Mouse (Mus musculus) midbrain, embryonic 15.5 days (tissue): Measurements from ENCODE around the gene Nfyc. TPM values are rescaled to one million over a fixed set of nuclear protein-coding genes. Genes with fewer than 3 reads are reported as not detected.
A peak's percentile ranks its signal among the peaks of the same experiment; 100 is the strongest.

ENCODE experiments used
- ATAC-seq: fragments of 200-750 bp; cut with Nextera tagmentation; replicated peaks from 2 replicates; pipeline ENCODE4 v1.8.0; 2017; ENCODE audit warnings: moderate TSS enrichment
- H3K27ac ChIP-seq: fragments of 300-500 bp; sonication (generic); 2 replicates; pipeline ENCODE4 v1.5.1; 2015; ENCODE audit warnings: mild to moderate bottlenecking, inconsistent platforms
- H3K27me3 ChIP-seq: fragments of 300-500 bp; sonication (generic); replicated peaks from 2 replicates; pipeline ENCODE4 v1.6.1; 2015; ENCODE audit warnings: inconsistent platforms
- H3K36me3 ChIP-seq: fragments of 300-500 bp; sonication (generic); replicated peaks from 2 replicates; pipeline ENCODE4 v1.6.1; 2015; ENCODE audit warnings: inconsistent platforms
- H3K4me1 ChIP-seq: fragments of 300-500 bp; sonication (generic); 2 replicates; pipeline ENCODE4 v1.6.1; 2015; ENCODE audit warnings: inconsistent platforms
- H3K4me2 ChIP-seq: fragments of 300-500 bp; sonication (generic); 2 replicates; pipeline ENCODE4 v1.6.1; 2015; ENCODE audit warnings: inconsistent platforms, mild to moderate bottlenecking, moderate library complexity
- H3K4me3 ChIP-seq: fragments of 300-500 bp; sonication (generic); 2 replicates; pipeline ENCODE4 v1.5.1; 2015; ENCODE audit warnings: mild to moderate bottlenecking, inconsistent platforms
- H3K9ac ChIP-seq: fragments of 300-500 bp; sonication (generic); 2 replicates; pipeline ENCODE4 v1.6.1; 2015; ENCODE audit warnings: mild to moderate bottlenecking, inconsistent platforms
- H3K9me3 ChIP-seq: fragments of 300-500 bp; sonication (generic); 2 replicates; pipeline ENCODE4 v1.6.1; 2016; ENCODE audit warnings: inconsistent platforms
- WGBS: fragments of 180-500 bp; shearing (Covaris S2); methylation state at CpG from one replicate; pipeline ENCODE4 v1.1.7; 2015; ENCODE audit warnings: mixed read lengths; 5-methylcytosine and 5-hydroxymethylcytosine counted together
- microRNA counts: library from miRNA; unstranded; fragments of <30 nt; microRNA quantifications from one replicate; lab custom pipeline; 2016
- microRNA-seq: library from miRNA; unstranded; fragments of <30 nt; microRNA quantifications from one replicate; pipeline ENCODE4, GENCODE M21; 2016
- polyA plus RNA-seq: library from polyadenylated mRNA; unstranded; fragments of >200 nt; fragmentation: Nextera tagmentation; extraction: Ambion mirVana; gene quantifications from 2 replicates; pipeline ENCODE4 v1.2.1, GENCODE M21; 2015

The Nfyc gene
- polyA plus RNA-seq, 1 experiment from 2014 or later, result 79.2 TPM

GRCm38 (mm10) chr4:120725516-120726090 is 105.8 kb downstream of the Nfyc start:
- Histone ChIP-seq H3K9ac (no peak overlapping the region), H3K9me3 (no peaks in the 10 kb centered on the region), H3K36me3 (no peaks in the 10 kb centered on the region), H3K4me2 (no peak overlapping the region), H3K4me1 (no peaks in the 10 kb centered on the region), H3K27me3 (0 out of 2 replicates have a peak, but pooled peaks cover 1% of the 10 kb centered on the region), H3K27ac (no peak overlapping the region), H3K4me3 (no peak overlapping the region)
- no peak for ATAC-seq
- 36% methylated on average over 5 of the region's 5 CpGs for WGBS

GRCm38 (mm10) chr4:120721574-120721973 is 109.8 kb downstream of the Nfyc start:
- Histone ChIP-seq H3K4me3 (no peak overlapping the region), H3K27me3 (no peaks in the 10 kb centered on the region), H3K4me1 (peaks cover 4% of the 10 kb centered on the region; the same call in 1 of the 2 replicates), H3K36me3 (no peaks in the 10 kb centered on the region), H3K4me2 (no peak overlapping the region), H3K9me3 (no peaks in the 10 kb centered on the region), H3K27ac (no peak overlapping the region), H3K9ac (no peak overlapping the region)
- WGBS, result 45% methylated on average over 2 of the region's 2 CpGs
- ATAC-seq, result no peak

- Histone ChIP-seq H3K27ac (no peak overlapping the region), H3K4me1 (peaks cover 19% of the 10 kb centered on the region), H3K36me3 (no peaks in the 10 kb centered on the region), H3K27me3 (no peaks in the 10 kb centered on the region), H3K4me2 (no peak overlapping the region), H3K4me3 (no peak overlapping the region), H3K9ac (no peak overlapping the region), H3K9me3 (no peaks in the 10 kb centered on the region)
- WGBS, result 57% methylated on average over 5 of the region's 5 CpGs
- no peak for ATAC-seq
Observed at GRCm38 (mm10) chr4:120719152-120719551, 112.2 kb downstream of the Nfyc start.

- Histone ChIP-seq H3K4me3 (no peak overlapping the region), H3K36me3 (no peaks in the 10 kb centered on the region), H3K9ac (no peak overlapping the region), H3K4me2 (no peak overlapping the region), H3K27me3 (no peaks in the 10 kb centered on the region), H3K9me3 (no peaks in the 10 kb centered on the region), H3K27ac (no peak overlapping the region), H3K4me1 (peaks cover 19% of the 10 kb centered on the region)
- WGBS, result 65% methylated on average over 8 of the region's 8 CpGs
- ATAC-seq, result no peak
Observed at GRCm38 (mm10) chr4:120717591-120717990, 113.8 kb downstream of the Nfyc start.

GRCm38 (mm10) chr4:120716765-120717164 is 114.6 kb downstream of the Nfyc start:
- no peaks in the 10 kb centered on the region for H3K36me3 ChIP-seq
- peak overlapping the region; percentile 37 for H3K4me3 ChIP-seq
- no peaks in the 10 kb centered on the region for H3K9me3 ChIP-seq
- ATAC-seq, result no peak; the same call in 1 of the 2 replicates
- WGBS, result 21% methylated on average over 12 of the region's 12 CpGs
- peak overlapping the region; percentile 15; the same call in 1 of the 2 replicates for H3K9ac ChIP-seq
- H3K4me2 ChIP-seq, result peak overlapping the region; percentile 55
- no peak overlapping the region for H3K27ac ChIP-seq
- no peaks in the 10 kb centered on the region for H3K27me3 ChIP-seq
- peaks cover 19% of the 10 kb centered on the region for H3K4me1 ChIP-seq

GRCm38 (mm10) chr4:120716141-120716571 is 115.2 kb downstream of the Nfyc start:
- 3% methylated on average over 12 of the region's 12 CpGs for WGBS
- H3K9me3 ChIP-seq, result no peaks in the 10 kb centered on the region
- H3K4me1 ChIP-seq, result peaks cover 19% of the 10 kb centered on the region
- H3K4me2 ChIP-seq, result peak overlapping the region; percentile 55
- peak; percentile 87 for ATAC-seq
- H3K36me3 ChIP-seq, result no peaks in the 10 kb centered on the region
- no peaks in the 10 kb centered on the region for H3K27me3 ChIP-seq
- H3K9ac ChIP-seq, result peak overlapping the region; percentile 15; the same call in 1 of the 2 replicates
- H3K27ac ChIP-seq, result no peak overlapping the region
- H3K4me3 ChIP-seq, result peak overlapping the region; percentile 37

GRCm38 (mm10) chr4:120713856-120714497 is 117.4 kb downstream of the Nfyc start:
- Histone ChIP-seq H3K27ac (no peak overlapping the region), H3K4me1 (peaks cover 19% of the 10 kb centered on the region), H3K4me3 (no peak overlapping the region), H3K9me3 (no peaks in the 10 kb centered on the region), H3K27me3 (no peaks in the 10 kb centered on the region), H3K4me2 (no peak overlapping the region), H3K9ac (no peak overlapping the region), H3K36me3 (no peaks in the 10 kb centered on the region)
- WGBS, result 80% methylated on average over 6 of the region's 6 CpGs
- no peak for ATAC-seq

GRCm38 (mm10) chr4:120713021-120713420 is 118.4 kb downstream of the Nfyc start:
- Histone ChIP-seq H3K27me3 (no peaks in the 10 kb centered on the region), H3K9ac (no peak overlapping the region), H3K4me2 (no peak overlapping the region), H3K9me3 (no peaks in the 10 kb centered on the region), H3K4me3 (no peak overlapping the region), H3K27ac (no peak overlapping the region), H3K36me3 (no peaks in the 10 kb centered on the region), H3K4me1 (peaks cover 19% of the 10 kb centered on the region)
- ATAC-seq, result no peak
- WGBS, result 89% methylated on average over 6 of the region's 6 CpGs

- Histone ChIP-seq H3K4me2 (no peak overlapping the region), H3K27me3 (no peaks in the 10 kb centered on the region), H3K36me3 (no peaks in the 10 kb centered on the region), H3K27ac (no peak overlapping the region), H3K9ac (no peak overlapping the region), H3K9me3 (no peaks in the 10 kb centered on the region), H3K4me3 (no peak overlapping the region), H3K4me1 (peaks cover 19% of the 10 kb centered on the region)
- no peak for ATAC-seq
- WGBS, result 71% methylated on average over 12 of the region's 12 CpGs
Observed at GRCm38 (mm10) chr4:120712236-120712635, 119.1 kb downstream of the Nfyc start.

MicroRNA genes within 50 kb of the gene (microRNA counts, 519-probe panel; counts per million panel counts)
- microRNA mmu-miR-30e (lab: Ali Mortazavi, UCI), result 2,480 counts per million, percentile 49 among the panel's probes with 10 or more counts

Small RNA genes lying within 50 kb of the gene (microRNA-seq; reads per million reads assigned to microRNA genes)
- gene Gm23936 (not detected), gene Mir30c-1 (73.6 reads per million, percentile 52 among the genes with 10 or more reads in this experiment), gene Mir30e (not detected), gene Mir30f (not detected)

Other genes starting within 250 kb of the Nfyc start
- gene Gm8439, start 242.8 kb downstream of the Nfyc start, polyA plus RNA-seq, result not detected in 2 replicates
- gene Cited4, start 165.0 kb downstream of the Nfyc start, polyA plus RNA-seq, result 0.53 and 0.82 TPM in 2 replicates
- gene Kcnq4, start 83.0 kb downstream of the Nfyc start, polyA plus RNA-seq, result 4.5 and 4.9 TPM in 2 replicates
- 25.4 and 27.0 TPM in 2 replicates for gene Rims3, start 23.2 kb upstream of the Nfyc start, polyA plus RNA-seq
- gene Exo5, start 93.4 kb upstream of the Nfyc start, polyA plus RNA-seq, result 37.3 and 39.1 TPM in 2 replicates
- gene Zfp69, start 120.1 kb upstream of the Nfyc start, polyA plus RNA-seq, result 7.9 and 8.5 TPM in 2 replicates
- gene Smap2, start 185.7 kb upstream of the Nfyc start, polyA plus RNA-seq, result 45.1 and 46.6 TPM in 2 replicates
- 18.2 and 19.4 TPM in 2 replicates for gene Col9a2, start 207.8 kb upstream of the Nfyc start, polyA plus RNA-seq